Mouse (Mus musculus) lung, adult 2 months (tissue): ENCODE results near the gene Cspg5. TPM values are rescaled to one million over a fixed set of nuclear protein-coding genes. Genes with fewer than 3 reads are reported as not detected.

Experiments used
- DNase-seq: peaks from one replicate; pipeline ENCODE4 v3.0.0; 2022
- H3K4me1 ChIP-seq: fragments of 200-500 bp; 2 replicates; pipeline ENCODE4 v1.6.1; 2011; ENCODE audit warnings: low read length; ENCODE audit not compliant: control insufficient read depth, insufficient read depth
- H3K4me3 ChIP-seq: fragments of 200-500 bp; replicated peaks from 2 replicates; pipeline ENCODE3; 2011; ENCODE audit warnings: low read depth, mild to moderate bottlenecking, control low read depth, low read length; ENCODE audit errors: extremely low read depth
- CTCF ChIP-seq: fragments of 200-500 bp; IDR thresholded peaks from 2 replicates; pipeline ENCODE4 v1.5.1; 2011; ENCODE audit warnings: mild to moderate bottlenecking, low read length, control low read depth; ENCODE audit not compliant: insufficient read depth
- POLR2A ChIP-seq: fragments of 200-500 bp; IDR thresholded peaks from 2 replicates; pipeline ENCODE4 v1.6.1; 2011; ENCODE audit warnings: low read depth, mild to moderate bottlenecking, control low read depth, low read length, borderline replicate concordance; ENCODE audit errors: extremely low read depth
- WGBS: fragments of 180-500 bp; shearing (Covaris S2); methylation state at CpG from one replicate; pipeline ENCODE4 v1.1.7; 2018; 5-methylcytosine and 5-hydroxymethylcytosine counted together
- polyA plus RNA-seq: library from polyadenylated mRNA; depleted of rRNA; stranded (reverse); fragments of >200 nt; gene quantifications from 2 replicates; pipeline ENCODE4 v1.2.3, GENCODE M21; 2012

The Cspg5 gene
- polyA plus RNA-seq, 1 experiment, result 0.71 TPM

GRCm38 (mm10) chr9:110229566-110230248, 13.9 kb upstream of the Cspg5 start:
- Histone ChIP-seq H3K4me1 (no peaks in the 10 kb centered on the region; the same call in 1 of the 2 replicates), H3K4me3 (no peak overlapping the region)
- no peak for DNase-seq
- no peak for TF ChIP-seq CTCF
- 66% methylated on average over 10 of the region's 10 CpGs for WGBS

- no peak for DNase-seq
- H3K4me1 ChIP-seq, result no peaks in the 10 kb centered on the region; the same call in 1 of the 2 replicates
- WGBS, result 70% methylated on average over 16 of the region's 16 CpGs
- TF ChIP-seq POLR2A, result no peak
- no peak for TF ChIP-seq CTCF
- no peak overlapping the region for H3K4me3 ChIP-seq
Observed at GRCm38 (mm10) chr9:110230395-110231071, 13.1 kb upstream of the Cspg5 start.

DNA sequence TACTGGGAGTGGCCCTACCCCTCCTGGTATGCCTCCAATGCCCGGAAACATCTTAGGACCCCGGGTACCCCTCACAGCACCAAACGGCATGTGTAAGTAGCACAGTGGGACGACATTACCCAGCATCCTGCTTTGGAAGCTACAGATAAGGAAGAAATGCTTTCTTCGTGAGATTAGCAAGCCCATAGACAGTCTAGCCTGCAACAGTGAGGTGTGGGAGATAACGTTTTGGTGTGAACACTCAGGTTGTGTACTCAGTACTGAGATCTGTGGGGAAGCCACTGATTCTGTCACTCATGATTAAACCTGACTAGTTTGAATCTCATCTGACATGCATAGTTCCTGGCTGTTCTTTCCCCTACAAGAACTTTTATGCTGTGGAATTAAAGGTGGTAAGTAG, 8.6 kb upstream of the Cspg5 start:
- Histone ChIP-seq H3K4me3 (no peak overlapping the region), H3K4me1 (no peaks in the 10 kb centered on the region)
- no peak for DNase-seq
- no peak for TF ChIP-seq POLR2A
- no peak for TF ChIP-seq CTCF
- 93% methylated on average over 6 of the region's 6 CpGs for WGBS

DNA sequence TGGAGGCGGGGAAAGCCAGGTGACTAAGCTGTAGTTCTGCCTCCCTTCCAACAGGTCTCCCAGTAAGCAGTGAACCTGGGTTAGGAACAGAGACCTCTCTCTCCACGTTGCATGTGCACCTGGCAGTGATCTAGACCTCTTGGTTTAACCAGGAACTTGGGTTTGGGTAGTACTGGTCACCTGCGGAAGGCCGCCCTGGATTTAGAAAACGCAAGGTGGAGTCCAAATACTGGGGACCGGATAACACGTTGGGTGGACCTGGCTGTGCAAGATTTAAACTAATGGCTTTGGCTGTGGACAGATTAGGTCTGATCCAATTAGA, 945 bp downstream of the Cspg5 start:
- H3K4me1 ChIP-seq, result peaks cover 5% of the 10 kb centered on the region
- WGBS, result 27% methylated on average over 7 of the region's 7 CpGs
- TF ChIP-seq POLR2A (no peak), CTCF (no peak)
- peak; percentile 6 for DNase-seq
- H3K4me3 ChIP-seq, result no peak overlapping the region

DNA sequence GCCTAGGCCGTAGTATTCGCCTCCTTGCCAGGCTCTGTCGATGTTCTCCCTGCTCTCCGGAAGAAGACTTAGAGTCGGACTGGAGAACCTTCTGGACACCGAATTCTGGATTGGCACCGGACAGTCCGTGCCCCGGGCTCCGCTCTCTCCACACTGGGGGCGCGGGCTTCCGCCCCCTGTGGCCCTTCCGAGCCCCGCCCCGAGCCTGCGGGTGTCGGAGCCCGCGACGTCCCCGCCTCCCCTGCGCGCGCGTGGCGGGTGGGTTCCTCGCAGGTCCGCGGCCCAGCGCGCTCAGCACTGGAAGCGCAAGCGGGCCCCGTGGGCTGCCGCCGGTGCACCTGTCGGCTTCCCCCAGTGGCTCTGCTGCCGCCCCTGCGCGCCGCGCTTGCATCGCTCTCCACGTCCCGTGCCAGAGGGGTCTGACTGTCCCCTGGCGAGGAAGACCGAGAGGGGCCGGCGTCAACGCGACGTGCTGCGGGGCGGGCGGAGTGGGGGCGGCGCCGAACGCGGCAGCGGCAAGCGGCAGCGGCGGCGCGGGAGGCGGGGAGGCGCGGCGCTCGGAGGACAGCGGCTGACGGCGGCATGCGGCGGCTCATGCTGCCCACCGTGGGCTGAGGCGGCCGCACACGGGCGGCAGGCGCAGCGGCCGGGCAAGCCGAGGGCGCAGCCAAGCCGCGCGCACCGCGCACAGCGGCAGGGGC, 1.5 kb downstream of the Cspg5 start:
- H3K4me3 ChIP-seq, result peak overlapping the region; percentile 59
- WGBS, result 1% methylated on average over 93 of the region's 93 CpGs
- DNase-seq, result peak; percentile 33
- TF ChIP-seq CTCF, result no peak
- TF ChIP-seq POLR2A, result no peak
- H3K4me1 ChIP-seq, result peaks cover 5% of the 10 kb centered on the region

DNA sequence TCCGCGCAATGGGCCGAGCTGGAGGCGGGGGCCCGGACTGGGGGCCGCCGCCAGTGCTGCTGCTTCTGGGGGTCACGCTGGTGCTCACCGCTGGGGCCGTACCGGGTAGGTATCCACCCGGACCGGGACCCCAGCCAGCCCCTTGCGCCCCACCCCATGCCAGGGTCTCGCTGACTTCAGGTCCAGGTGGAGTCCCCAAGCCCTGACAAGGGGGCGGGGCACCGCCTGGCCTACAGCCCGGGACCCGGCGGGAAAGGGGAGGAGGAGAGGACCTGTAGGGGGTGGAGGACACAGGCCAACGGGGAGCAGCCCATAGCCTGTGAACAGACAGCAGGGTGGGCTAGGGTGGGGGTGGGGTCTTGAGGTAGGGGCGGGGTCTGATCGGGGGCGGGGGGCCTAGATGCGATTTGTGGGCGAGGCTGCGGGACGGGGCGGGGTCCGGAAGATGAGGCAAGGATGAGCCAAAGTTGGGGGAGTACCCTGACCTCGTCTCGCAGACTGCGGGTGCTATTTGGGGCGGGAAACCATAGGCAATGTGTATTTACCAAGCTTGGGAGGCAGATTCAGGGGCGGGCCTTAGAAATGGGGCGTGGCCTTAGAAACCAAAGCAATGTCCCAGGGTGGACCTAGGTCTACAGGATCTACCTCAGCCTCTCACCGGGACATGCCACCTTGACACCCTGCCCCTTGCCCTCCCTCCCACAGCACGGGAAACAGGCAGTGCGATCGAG, 2.2 kb downstream of the Cspg5 start:
- Histone ChIP-seq H3K4me1 (peaks cover 5% of the 10 kb centered on the region), H3K4me3 (peak overlapping the region; percentile 59)
- WGBS, result under 1% methylated on average over 40 of the region's 40 CpGs
- peak; percentile 36 for DNase-seq
- TF ChIP-seq POLR2A (no peak), CTCF (no peak)

GRCm38 (mm10) chr9:110246321-110246640, 2.7 kb downstream of the Cspg5 start:
- Histone ChIP-seq H3K4me1 (peaks cover 5% of the 10 kb centered on the region), H3K4me3 (no peak overlapping the region)
- 34% methylated on average over 13 of the region's 13 CpGs for WGBS
- no peak for DNase-seq
- no peak for TF ChIP-seq POLR2A
- TF ChIP-seq CTCF, result no peak

- no peak for DNase-seq
- Histone ChIP-seq H3K4me3 (no peak overlapping the region), H3K4me1 (peaks cover 5% of the 10 kb centered on the region)
- TF ChIP-seq POLR2A (no peak), CTCF (no peak)
- WGBS, result 88% methylated on average over 10 of the region's 10 CpGs
Observed at GRCm38 (mm10) chr9:110247049-110247448, 3.5 kb downstream of the Cspg5 start.

- 74% methylated on average over 2 of the region's 2 CpGs for WGBS
- TF ChIP-seq POLR2A (no peak), CTCF (no peak)
Observed at GRCm38 (mm10) chr9:110248861-110249260, 5.3 kb downstream of the Cspg5 start.

More at GRCm38 (mm10) chr9:110248861-110249260, 5.3 kb downstream of the Cspg5 start:
- DNase-seq, result no peak
- H3K4me1 ChIP-seq, result peaks cover 5% of the 10 kb centered on the region
- no peak overlapping the region for H3K4me3 ChIP-seq
